Mouse (Mus musculus) forebrain, embryonic 11.5 days (tissue): ENCODE results near the gene Zfp423. TPM values are rescaled to one million over a fixed set of nuclear protein-coding genes. Genes with fewer than 3 reads are reported as not detected.

Experiments used
- ATAC-seq: fragments of 200-750 bp; cut with Nextera tagmentation; replicated peaks from 2 replicates; pipeline ENCODE4 v1.8.0; 2017; ENCODE audit warnings: moderate TSS enrichment; ENCODE audit not compliant: low FRiP score
- DNase-seq: peaks from one replicate; pipeline ENCODE4 v3.0.0-alpha.2; 2017; ENCODE audit warnings: low spot score
- H3K27ac ChIP-seq: fragments of 300-500 bp; sonication (generic); 2 replicates; pipeline ENCODE4 v1.5.1; 2014; ENCODE audit warnings: low read depth, low read length
- H3K27me3 ChIP-seq: fragments of 300-500 bp; sonication (generic); 2 replicates; pipeline ENCODE4 v1.6.1; 2014; ENCODE audit warnings: mild to moderate bottlenecking, low read length, mixed read lengths; ENCODE audit not compliant: control insufficient read depth, insufficient read depth
- H3K36me3 ChIP-seq: fragments of 300-500 bp; sonication (generic); 2 replicates; pipeline ENCODE4 v1.6.1; 2014; ENCODE audit warnings: mild to moderate bottlenecking, low read length, moderate library complexity, mixed read lengths; ENCODE audit not compliant: control insufficient read depth, insufficient read depth
- H3K4me1 ChIP-seq: fragments of 300-500 bp; sonication (generic); replicated peaks from 2 replicates; pipeline ENCODE4 v1.6.1; 2014; ENCODE audit warnings: low read length, mixed read lengths; ENCODE audit not compliant: control insufficient read depth, insufficient read depth
- H3K4me2 ChIP-seq: fragments of 300-500 bp; sonication (generic); 2 replicates; pipeline ENCODE4 v1.6.1; 2014; ENCODE audit warnings: low read depth, mild to moderate bottlenecking, low read length, moderate library complexity, mixed read lengths; ENCODE audit not compliant: severe bottlenecking
- H3K4me3 ChIP-seq: fragments of 300-500 bp; sonication (generic); 2 replicates; pipeline ENCODE4 v1.5.1; 2014; ENCODE audit warnings: low read depth, low read length
- H3K9ac ChIP-seq: fragments of 300-500 bp; sonication (generic); 2 replicates; pipeline ENCODE4 v1.6.1; 2014; ENCODE audit warnings: low read length
- H3K9me3 ChIP-seq: fragments of 300-500 bp; sonication (generic); 2 replicates; pipeline ENCODE4 v1.6.1; 2016; ENCODE audit warnings: low read length, mixed read lengths; ENCODE audit not compliant: control insufficient read depth
- WGBS: fragments of 180-500 bp; shearing (Covaris S2); extraction: QIAGEN DNeasy Blood & Tissue Kit; methylation state at CpG from one replicate; pipeline ENCODE4 v1.1.7; 2014; 5-methylcytosine and 5-hydroxymethylcytosine counted together
- polyA plus RNA-seq: library from polyadenylated mRNA; unstranded; fragments of >200 nt; fragmentation: Nextera tagmentation; extraction: Ambion mirVana; gene quantifications from 2 replicates; pipeline ENCODE4 v1.2.1, GENCODE M21; 2014

Gene Zfp423
- 42.1 and 44.8 TPM in 2 replicates for polyA plus RNA-seq

DNA sequence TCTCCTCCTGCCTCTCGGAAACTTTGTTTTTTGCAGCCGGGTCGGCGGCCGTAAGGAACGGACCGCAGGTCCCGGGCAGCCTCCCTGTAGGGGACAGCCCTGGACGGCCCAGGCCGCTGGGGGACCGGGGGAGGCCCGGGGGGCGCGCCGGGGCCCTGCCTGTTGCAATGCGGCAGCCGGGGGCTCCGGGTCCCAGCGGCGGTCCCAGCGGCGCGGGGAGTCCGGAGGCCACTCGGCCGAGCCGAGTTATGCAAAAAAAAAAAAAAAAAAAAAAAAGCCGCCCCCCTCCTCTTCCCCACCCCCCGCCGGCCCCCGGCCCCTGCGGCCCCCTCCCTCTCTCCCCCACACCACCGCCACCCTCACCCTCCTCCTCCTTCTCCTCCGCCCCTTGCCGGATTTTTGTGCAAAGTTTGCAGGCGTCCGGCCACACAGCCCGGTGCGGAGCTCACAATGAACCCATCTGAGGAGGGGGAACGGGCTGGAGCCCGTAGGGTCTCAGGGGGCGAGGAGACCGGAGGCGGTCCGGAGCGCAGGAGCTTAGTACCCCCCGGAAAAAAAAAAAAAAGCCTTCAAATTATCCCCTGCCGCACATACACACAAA, at the start of gene Zfp423:
Gene Zfp423, minus strand, starts transcription at position 276 of the 601 bp plus-strand sequence.
- WGBS = under 1% methylated on average over 38 of the region's 48 CpGs
- DNase-seq = peak; percentile 88
- ATAC-seq = peak; percentile 21; the same call in 1 of the 2 replicates
- Histone ChIP-seq H3K4me1 (peaks cover 32% of the 10 kb centered on the region), H3K4me2 (peak within 1 kb of the TSS; percentile 96), H3K36me3 (no peaks in the 10 kb centered on the region), H3K27ac (peak within 1 kb of the TSS; percentile 97), H3K9me3 (no peaks in the 10 kb centered on the region), H3K4me3 (peak within 1 kb of the TSS; percentile 94), H3K9ac (peak within 1 kb of the TSS; percentile 98), H3K27me3 (peaks cover 3% of the 10 kb centered on the region; the same call in 1 of the 2 replicates)

DNA sequence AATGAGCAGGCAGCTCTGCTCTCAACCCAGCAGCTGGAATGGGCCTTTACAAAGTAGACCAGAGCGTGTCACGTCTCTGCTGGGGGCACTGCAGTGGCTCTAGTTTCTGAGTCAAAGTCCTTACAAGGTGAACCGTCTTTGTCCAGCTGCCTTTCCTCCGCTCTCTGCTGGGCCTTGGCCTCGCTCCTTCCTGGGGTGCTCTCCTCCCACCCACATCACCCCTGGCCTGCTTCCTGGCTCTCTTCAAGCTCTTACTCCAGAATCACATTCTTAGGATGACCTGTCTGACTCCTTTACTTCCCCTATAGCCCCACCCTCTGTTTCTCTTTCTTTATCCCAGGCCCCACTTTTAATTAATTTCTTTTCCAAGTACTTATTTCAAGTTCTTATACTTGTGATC, 47.4 kb upstream of the Zfp423 start:
- 79% methylated on average over 5 of the region's 5 CpGs for WGBS
- DNase-seq (no peak), ATAC-seq (no peak)
- no peak overlapping the region for H3K9ac ChIP-seq
- H3K9me3 ChIP-seq = no peaks in the 10 kb centered on the region
- H3K4me3 ChIP-seq = no peak overlapping the region
- H3K27ac ChIP-seq = no peak overlapping the region
- no peaks in the 10 kb centered on the region for H3K4me1 ChIP-seq
- H3K36me3 ChIP-seq = no peaks in the 10 kb centered on the region
- H3K4me2 ChIP-seq = no peak overlapping the region
- no peaks in the 10 kb centered on the region for H3K27me3 ChIP-seq

DNA sequence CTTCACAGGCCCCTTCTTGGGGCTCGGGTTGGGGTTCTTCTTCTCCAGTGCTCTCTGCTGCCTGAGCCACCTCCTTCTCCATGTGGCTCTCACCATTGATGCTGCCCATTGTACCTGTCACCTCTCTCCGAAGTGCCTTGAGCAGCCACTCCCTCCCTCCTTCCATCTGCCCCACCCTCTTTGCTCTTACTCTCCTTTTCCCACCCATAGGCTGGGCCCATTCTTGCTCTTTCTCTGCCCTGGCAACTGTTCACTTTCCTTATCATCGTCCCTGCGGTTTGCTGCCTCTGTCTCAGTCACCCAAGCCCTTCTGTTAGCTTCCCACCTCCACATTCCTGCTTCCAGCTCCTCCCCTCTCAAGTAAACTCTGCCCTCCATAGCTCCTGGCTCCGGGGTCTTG, 25.4 kb upstream of the Zfp423 start:
- H3K9ac ChIP-seq = no peak overlapping the region

DNA sequence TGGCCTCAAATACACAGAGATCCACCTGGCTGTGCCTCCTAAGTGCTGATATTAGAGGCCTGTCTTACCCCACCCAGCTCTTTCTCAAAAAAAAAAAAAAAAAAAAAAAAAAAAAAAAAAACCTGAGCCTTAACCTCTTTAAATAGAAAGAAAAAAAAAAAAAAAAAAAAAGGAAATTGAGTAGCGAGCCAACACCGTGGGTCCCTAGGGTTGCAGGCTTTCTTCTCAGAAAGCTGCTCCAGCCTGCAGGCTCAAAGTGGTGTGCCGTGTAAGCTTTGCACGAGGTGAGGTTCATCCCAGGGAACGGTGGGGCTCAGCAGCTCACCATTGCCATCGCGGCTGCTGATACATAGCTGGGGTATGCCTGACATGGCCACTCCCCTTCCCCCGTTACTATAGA, 24.6 kb upstream of the Zfp423 start:
- 54% methylated on average over 8 of the region's 8 CpGs for WGBS

More for the DNA sequence above, 25.4 kb upstream of the Zfp423 start:
- no peak for DNase-seq
- H3K9me3 ChIP-seq = no peaks in the 10 kb centered on the region
- no peaks in the 10 kb centered on the region for H3K4me1 ChIP-seq
- H3K4me2 ChIP-seq = no peak overlapping the region
- H3K4me3 ChIP-seq = no peak overlapping the region
- 59% methylated on average over 5 of the region's 5 CpGs for WGBS
- no peaks in the 10 kb centered on the region for H3K27me3 ChIP-seq
- H3K36me3 ChIP-seq = no peaks in the 10 kb centered on the region
- no peak for ATAC-seq
- no peak overlapping the region for H3K27ac ChIP-seq

DNA sequence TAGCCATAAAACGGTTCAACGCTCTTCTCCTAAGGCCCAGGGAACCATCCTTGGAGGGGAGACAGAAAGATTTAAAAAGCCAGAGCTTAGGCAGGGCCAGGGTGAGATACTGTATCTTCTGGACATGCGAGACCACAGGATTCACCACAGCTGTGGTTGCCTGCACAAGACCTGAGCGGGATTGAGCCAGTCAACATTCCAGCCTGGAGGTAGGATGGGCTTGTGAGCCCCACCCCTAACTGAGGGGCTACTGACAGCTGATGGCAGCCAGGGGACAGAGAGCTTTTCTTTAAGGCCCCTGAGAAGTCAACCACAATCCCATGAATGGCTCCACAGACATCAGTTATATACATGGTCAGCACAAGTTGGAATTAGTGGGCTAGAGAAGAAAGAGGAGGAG, 23.5 kb upstream of the Zfp423 start:
- ATAC-seq = no peak

More for the DNA sequence above, 24.6 kb upstream of the Zfp423 start:
- H3K36me3 ChIP-seq = no peaks in the 10 kb centered on the region
- no peaks in the 10 kb centered on the region for H3K27me3 ChIP-seq
- no peak overlapping the region for H3K4me3 ChIP-seq
- ATAC-seq (no peak), DNase-seq (no peak)
- no peak overlapping the region for H3K9ac ChIP-seq
- no peak overlapping the region for H3K27ac ChIP-seq
- H3K9me3 ChIP-seq = no peaks in the 10 kb centered on the region
- no peak overlapping the region for H3K4me2 ChIP-seq
- H3K4me1 ChIP-seq = no peaks in the 10 kb centered on the region

DNA sequence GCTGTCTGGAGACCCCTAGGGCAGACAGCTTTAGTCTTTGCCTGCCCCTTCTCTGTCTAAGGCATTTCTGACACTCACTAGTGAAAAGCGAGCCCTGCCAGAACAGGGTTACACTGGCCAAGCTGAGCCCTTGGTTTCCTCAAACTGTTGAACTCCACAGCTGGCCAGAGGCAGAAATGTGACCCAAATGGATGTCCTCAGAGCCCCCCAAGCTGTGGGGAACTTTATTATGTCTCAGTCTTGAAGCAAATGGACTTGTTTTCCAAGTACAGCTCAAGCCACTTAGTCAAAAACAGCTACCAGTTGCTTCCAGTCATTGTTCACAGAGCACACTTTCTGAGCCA, 16.0 kb upstream of the Zfp423 start:
- Histone ChIP-seq H3K9ac (no peak overlapping the region; the same call in 1 of the 2 replicates), H3K27me3 (peaks cover 4% of the 10 kb centered on the region), H3K36me3 (no peaks in the 10 kb centered on the region), H3K4me1 (peaks cover 15% of the 10 kb centered on the region), H3K9me3 (no peaks in the 10 kb centered on the region), H3K27ac (no peak overlapping the region), H3K4me3 (no peak overlapping the region), H3K4me2 (no peak overlapping the region)
- ATAC-seq (no peak), DNase-seq (no peak)
- 0% methylated on average over 1 of the region's 1 CpGs for WGBS

More for the DNA sequence above, 23.5 kb upstream of the Zfp423 start:
- no peak overlapping the region for H3K27ac ChIP-seq
- no peaks in the 10 kb centered on the region for H3K36me3 ChIP-seq
- no peak for DNase-seq
- no peak overlapping the region for H3K4me2 ChIP-seq
- no peaks in the 10 kb centered on the region for H3K27me3 ChIP-seq
- H3K9ac ChIP-seq = no peak overlapping the region
- no peaks in the 10 kb centered on the region for H3K4me1 ChIP-seq
- WGBS = 95% methylated on average over 4 of the region's 4 CpGs
- H3K4me3 ChIP-seq = no peak overlapping the region
- H3K9me3 ChIP-seq = no peaks in the 10 kb centered on the region

DNA sequence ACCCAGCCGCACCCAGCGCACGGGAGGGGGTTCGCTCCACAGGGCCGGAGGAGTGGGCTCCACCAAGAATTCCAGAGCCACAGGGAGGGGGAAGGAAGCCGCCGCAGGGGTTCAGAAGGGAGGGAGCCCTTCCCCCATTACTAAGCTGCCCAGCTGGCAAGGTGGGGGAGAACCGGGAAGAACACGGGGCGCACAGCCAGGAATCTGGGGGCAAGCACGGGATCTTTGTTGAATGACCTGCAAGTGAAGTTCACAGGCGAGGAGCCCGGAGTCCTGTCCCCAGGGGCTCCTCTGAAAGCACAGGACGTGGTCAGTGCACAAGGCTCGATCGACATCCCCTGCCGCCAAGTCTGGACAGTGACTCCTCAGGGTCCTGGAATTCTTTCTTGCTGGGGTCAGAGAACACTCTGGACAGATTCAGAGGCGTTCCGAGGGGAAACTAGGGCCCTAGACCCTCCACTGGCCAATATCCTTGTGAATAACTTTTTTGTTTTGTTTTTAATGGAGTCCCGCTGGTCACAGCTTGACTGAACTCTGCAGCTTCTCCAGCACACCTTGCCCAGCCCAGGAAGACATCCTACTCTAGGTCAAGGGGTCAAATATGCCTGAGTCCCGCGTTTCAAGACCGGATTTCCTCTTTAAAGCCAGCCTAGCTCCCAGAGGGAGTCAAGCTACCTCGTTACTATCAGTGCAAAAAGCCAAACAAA, 15.5 kb upstream of the Zfp423 start:
- Histone ChIP-seq H3K27me3 (peaks cover 4% of the 10 kb centered on the region), H3K36me3 (no peaks in the 10 kb centered on the region), H3K4me3 (peak overlapping the region; percentile 13; the same call in 1 of the 2 replicates), H3K4me2 (peak overlapping the region; percentile 52), H3K27ac (no peak overlapping the region), H3K4me1 (peaks cover 15% of the 10 kb centered on the region), H3K9ac (peak overlapping the region; percentile 47), H3K9me3 (no peaks in the 10 kb centered on the region)
- DNase-seq = no peak
- 4% methylated on average over 24 of the region's 24 CpGs for WGBS
- ATAC-seq = no peak

DNA sequence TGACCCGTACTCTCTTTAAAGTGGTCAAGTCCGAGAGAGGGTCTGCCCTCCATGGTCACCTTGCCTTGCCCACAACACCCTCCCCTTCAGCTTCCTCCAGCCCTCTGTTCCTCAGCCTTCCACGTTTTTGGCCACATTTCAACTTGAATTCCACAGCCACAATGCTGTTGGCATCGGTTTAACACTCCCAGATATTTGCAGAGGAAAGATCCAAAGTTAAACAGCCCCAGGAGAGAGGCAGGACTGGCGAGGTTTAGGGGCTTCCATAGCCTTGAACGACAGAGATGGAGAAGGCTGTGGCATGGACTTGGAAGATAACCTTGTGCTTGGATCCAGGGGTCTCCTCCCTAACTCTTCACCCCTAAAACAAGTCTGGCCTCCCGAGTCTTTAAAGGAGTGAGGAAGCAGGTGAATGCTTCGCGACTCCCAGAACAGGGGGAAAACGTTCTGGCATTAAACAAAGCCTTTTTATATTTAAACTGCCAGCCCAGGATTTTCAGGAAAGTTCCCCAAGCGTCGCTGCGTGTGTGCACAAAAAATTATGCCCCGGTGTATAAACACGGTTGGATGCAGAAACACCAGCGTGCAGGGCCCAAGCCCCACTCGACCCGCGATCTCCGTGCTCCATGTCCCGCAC, 14.8 kb upstream of the Zfp423 start:
- H3K4me2 ChIP-seq = peak overlapping the region; percentile 52
- H3K36me3 ChIP-seq = no peaks in the 10 kb centered on the region
- peaks cover 4% of the 10 kb centered on the region for H3K27me3 ChIP-seq
- ATAC-seq = no peak
- peaks cover 15% of the 10 kb centered on the region for H3K4me1 ChIP-seq
- no peaks in the 10 kb centered on the region for H3K9me3 ChIP-seq
- H3K4me3 ChIP-seq = peak overlapping the region; percentile 13; the same call in 1 of the 2 replicates
- no peak overlapping the region for H3K27ac ChIP-seq
- H3K9ac ChIP-seq = peak overlapping the region; percentile 47
- WGBS = 6% methylated on average over 21 of the region's 21 CpGs
- DNase-seq = no peak
